Mouse (Mus musculus): ENCODE data around the gene Ybx2.
A peak's percentile ranks its signal among the peaks of the same experiment; 100 is the strongest.
"Not testable (repeated sequence)": the region's sequence is repeated elsewhere in the genome, so short reads cannot be mapped to it uniquely, and the experiment has no call there.

Ybx2 gene

GRCm38 (mm10) chr11:69915667-69916627 lies 19.6 kb upstream of the Ybx2 start:
- DNase-seq = no peak

GRCm38 (mm10) chr11:69916652-69917378 lies 18.8 kb upstream of the Ybx2 start:
- DNase-seq = not testable (repeated sequence)

GRCm38 (mm10) chr11:69917379-69917948 lies 18.1 kb upstream of the Ybx2 start:
- DNase-seq = no peak

GRCm38 (mm10) chr11:69918118-69918517 lies 17.5 kb upstream of the Ybx2 start:
- no peak for DNase-seq

- no peak for DNase-seq
Observed at GRCm38 (mm10) chr11:69919053-69919452, 16.5 kb upstream of the Ybx2 start.

- peak; percentile 90 to 92 for DNase-seq
Observed at GRCm38 (mm10) chr11:69919661-69920265, 15.8 kb upstream of the Ybx2 start.

- DNase-seq = peak; percentile 60 to 80
Observed at GRCm38 (mm10) chr11:69920266-69921031, 15.1 kb upstream of the Ybx2 start.

- DNase-seq = peak; percentile 100
Observed at GRCm38 (mm10) chr11:69921114-69922011, 14.2 kb upstream of the Ybx2 start, which contains the start of gene Eif5a. Eif5a (minus strand) TSS chr11:69921958.

GRCm38 (mm10) chr11:69922012-69922756 lies 13.4 kb upstream of the Ybx2 start:
- DNase-seq = no peak

GRCm38 (mm10) chr11:69922796-69923195 lies 12.8 kb upstream of the Ybx2 start:
- no peak for DNase-seq

- DNase-seq = no peak
Observed at GRCm38 (mm10) chr11:69927501-69927900, 8.1 kb upstream of the Ybx2 start.

- DNase-seq = no peak
Observed at GRCm38 (mm10) chr11:69929712-69930111, 5.9 kb upstream of the Ybx2 start.

- DNase-seq = not testable (repeated sequence)
Observed at GRCm38 (mm10) chr11:69930176-69930575, 5.4 kb upstream of the Ybx2 start.

GRCm38 (mm10) chr11:69930967-69931537 lies 4.5 kb upstream of the Ybx2 start:
- DNase-seq = no peak

GRCm38 (mm10) chr11:69931769-69932168 lies 3.8 kb upstream of the Ybx2 start:
- no peak for DNase-seq

- peak in 1 of 2 experiments; percentile 52 for DNase-seq
Observed at GRCm38 (mm10) chr11:69932254-69932653, 3.3 kb upstream of the Ybx2 start.

GRCm38 (mm10) chr11:69933066-69933465 lies 2.5 kb upstream of the Ybx2 start:
- no peak for DNase-seq

- DNase-seq = peak; percentile 87 to 98
Observed at GRCm38 (mm10) chr11:69934169-69934568, 1.4 kb upstream of the Ybx2 start.

GRCm38 (mm10) chr11:69934681-69935080 lies 915 bp upstream of the Ybx2 start:
- no peak for DNase-seq

- peak in 1 of 2 experiments; percentile 60 for DNase-seq
Observed at GRCm38 (mm10) chr11:69936156-69936555, 560 bp downstream of the Ybx2 start.
